Mouse (Mus musculus): ENCODE data around the gene Olfr535. TPM values are rescaled to one million over a fixed set of nuclear protein-coding genes. Genes with fewer than 3 reads are reported as not detected.
"Not testable (repeated sequence)": the region's sequence is repeated elsewhere in the genome, so short reads cannot be mapped to it uniquely, and the experiment has no call there.

The Olfr535 gene
- polyA plus RNA-seq (2017; shearing (Covaris generic)): not detected

DNA sequence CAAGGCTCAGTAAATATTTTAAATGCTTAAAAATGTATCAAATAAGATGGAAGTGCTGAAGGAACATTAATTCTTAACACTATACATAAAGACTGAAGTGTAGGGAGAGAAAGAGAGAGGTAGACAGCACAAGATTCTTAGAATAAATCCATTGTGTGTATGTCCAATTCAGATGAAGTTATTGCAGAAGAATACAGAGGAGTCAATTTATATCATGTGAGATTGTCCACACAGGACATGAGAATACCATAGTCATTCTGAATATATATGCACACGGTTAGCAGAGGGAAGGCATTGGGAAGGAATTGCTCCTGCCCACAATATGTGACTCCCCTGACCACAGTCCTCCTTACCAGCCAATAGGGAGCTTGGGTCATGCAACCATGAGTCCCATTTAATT, at the start of gene Olfr535:
TSS of gene Olfr535 (plus strand) at position 301 of the 400 bp plus-strand sequence.
- no peak for ATAC-seq

DNA sequence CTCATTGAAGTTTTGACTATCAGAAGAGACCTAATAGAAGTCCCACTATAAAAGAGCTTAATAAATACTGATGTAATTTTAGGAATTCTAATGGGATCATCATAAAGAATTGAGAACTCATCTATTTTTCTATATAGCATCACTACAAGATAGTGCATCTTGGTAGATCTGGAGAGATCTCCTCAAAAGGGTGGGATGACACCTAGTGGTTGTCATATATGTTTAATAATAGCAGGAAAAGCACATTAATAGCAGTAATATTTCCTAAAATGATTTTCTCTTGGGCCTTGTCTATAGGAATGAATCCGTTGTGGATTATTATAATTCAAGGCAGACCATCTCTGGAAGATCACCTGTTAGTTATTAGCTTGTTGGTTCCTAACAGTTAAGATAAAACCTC, 40.9 kb upstream of the Olfr535 start:
- ATAC-seq: no peak

DNA sequence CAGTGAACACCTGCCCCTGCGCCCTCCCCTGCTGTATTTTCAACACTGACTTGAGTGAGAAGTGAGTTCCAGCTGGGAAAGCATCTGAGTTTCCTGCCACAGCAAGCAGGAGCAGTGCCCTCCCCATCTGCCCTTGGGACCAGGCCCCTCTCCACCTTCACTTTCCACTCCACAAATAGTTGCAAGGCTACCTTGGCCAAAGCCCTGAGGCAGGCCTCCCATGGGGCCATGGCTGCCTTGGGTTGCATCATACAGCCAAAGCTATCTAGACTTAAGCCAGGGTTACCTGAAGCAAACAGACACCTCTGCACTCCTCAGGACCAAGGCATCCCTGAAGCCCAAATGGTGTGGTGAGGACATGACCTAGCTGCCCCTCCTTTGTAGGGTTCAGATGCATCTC, 20.9 kb upstream of the Olfr535 start, which contains the start of gene Olfr533:
TSS of gene Olfr533 (plus strand) at position 301 of the 400 bp plus-strand sequence.
- not testable (repeated sequence) for ATAC-seq

DNA sequence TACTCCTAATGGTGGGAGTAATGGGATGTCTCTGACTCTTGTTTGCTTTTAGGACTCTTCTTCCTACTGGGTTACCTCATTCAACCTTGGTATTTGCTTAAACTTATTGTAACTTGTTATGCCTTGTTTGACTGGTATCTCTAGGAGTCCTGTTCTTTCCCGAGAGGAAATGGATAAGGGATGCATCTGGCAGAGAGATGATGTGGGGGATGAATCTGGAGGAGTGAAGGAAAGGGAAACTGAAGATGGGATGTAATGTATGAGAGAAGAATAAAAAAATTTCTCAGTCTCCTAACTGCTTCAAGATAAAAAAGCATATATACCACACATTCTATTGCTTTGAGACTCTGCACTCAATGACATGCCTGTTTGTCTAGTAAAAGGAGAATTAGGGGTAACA, 6.1 kb upstream of the Olfr535 start:
- no peak for ATAC-seq

DNA sequence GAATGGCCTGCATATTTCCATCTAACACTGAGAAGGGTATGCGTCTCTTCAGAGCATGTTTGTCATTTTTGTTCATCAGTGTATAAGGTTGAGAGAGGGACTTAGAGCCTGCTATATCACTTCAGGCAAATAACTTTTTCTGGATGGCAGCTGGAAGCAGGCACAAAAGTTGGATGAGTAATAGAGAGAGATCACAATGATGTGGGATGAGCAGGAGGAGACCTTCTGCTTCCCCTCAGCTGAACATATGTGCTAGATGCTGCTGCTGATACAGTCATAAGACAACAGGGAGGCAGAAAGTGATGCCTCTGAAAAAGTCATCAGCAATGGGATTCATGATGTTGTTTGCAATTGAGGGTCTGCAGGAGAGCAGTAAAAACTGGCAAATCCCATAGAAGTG, 5.3 kb upstream of the Olfr535 start:
- no peak for ATAC-seq

DNA sequence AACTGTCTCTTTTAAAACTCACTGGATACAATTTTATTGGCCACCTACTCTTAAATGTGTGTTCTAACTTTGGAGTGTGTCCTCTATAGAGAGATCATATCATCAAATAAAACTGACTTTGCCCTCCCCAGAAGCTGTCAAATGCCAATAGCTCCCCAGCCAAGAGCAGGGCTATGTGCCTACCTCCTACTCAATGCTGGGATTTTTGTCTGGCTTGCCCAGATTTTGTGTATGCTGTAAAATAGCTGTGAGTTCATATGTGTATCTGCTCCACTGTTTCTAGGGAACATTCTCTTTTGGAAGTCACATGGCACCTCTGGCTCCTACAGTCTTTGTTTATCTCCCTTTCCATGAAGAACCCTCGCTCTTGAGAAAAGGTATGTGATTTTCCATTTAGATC, 5.0 kb downstream of the Olfr535 start:
- ATAC-seq: no peak

DNA sequence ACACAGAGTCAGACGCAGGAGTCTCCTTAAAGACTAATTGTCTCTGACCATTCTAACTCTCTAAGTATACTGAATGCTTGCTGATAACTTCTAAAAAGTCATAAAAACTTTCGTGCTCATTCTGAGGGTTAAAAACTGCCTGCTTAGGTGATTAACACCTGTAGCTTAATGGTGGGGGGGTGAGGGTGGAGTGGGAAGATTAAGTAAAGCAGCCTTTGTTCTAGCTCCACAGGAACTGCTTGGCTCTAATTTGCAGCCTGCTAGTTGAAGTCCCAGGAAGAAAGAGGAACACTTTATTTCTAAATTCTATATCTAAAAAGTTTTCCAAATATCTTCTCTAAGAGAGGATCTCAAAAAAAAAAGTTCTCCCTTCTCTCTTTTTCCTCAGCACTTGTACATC, 10.2 kb downstream of the Olfr535 start:
- ATAC-seq: no peak

DNA sequence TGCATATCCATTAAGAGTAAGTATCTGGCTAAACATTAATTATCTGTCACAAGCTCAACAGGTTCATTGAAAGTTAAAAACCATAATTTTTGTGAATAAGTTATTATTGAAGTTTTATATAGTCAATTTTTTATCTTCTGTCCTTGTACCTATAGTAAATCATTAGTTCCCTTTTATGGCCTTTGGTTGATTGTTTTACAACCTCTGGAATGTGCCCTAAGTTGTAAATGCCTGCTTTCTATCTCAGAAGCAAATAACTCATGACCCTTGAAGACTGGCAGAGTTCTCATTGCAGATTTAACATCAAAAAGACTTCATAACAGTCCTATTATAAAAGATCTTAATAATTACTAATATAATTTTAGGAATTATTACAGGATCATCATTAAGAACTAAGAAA, 10.7 kb downstream of the Olfr535 start:
- ATAC-seq: no peak

DNA sequence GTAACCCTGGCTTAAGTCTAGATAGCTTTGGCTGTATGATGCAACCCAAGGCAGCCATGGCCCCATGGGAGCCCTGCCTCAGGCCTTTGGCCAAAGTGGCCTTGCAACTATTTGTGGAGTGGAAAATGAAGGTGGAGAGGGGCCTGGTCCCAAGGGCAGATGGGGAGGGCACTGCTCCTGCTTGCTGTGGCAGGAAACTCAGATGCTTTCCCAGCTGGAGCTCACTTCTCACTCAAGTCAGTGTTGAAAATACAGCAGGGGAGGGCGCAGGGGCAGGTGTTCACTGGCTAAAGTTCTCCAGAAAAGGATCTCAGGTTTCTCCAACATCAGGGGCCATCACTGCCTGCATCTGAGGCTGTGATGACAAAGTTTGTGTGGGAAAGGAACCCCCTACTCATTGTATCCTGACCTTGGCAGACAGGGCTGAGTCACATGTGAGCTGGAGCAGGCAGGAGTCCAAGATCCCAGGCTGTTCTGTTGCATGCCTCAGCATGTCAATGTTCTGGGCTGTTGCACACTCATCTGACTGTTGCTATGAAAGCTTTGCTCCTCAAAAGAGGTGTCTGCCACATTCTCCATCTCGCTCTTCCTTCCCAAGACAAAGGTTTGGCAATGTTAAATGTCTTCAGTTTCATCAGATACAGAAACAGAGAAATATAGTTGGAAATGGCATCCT, 23.5 kb downstream of the Olfr535 start, which contains the start of gene Olfr536:
TSS of gene Olfr536 (minus strand) at position 51 of the 676 bp plus-strand sequence.
- not testable (repeated sequence) for ATAC-seq

DNA sequence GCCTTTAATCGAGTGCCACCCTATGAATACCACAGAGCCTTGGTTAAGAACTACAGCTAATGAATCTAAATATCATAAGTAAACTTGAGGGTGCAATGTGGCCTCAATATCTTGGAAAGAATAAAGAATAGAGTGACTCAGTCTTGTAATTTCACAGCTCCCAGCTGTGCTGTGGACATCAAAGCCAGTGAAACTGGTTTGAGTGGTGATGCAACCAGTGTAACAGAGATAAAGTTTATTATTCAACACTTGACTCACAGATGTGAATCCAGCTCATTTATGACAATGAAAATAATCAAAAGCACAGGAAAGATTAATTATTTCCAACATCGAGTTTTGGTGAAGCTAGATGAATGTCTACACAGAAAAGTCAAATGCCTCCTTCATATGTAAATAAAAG, 55.7 kb downstream of the Olfr535 start:
- no peak for ATAC-seq

Other genes with a start within 250 kb of the Olfr535 start
- 1 to 10 TPM in 1 of 2 experiments, under 1 TPM in 1; 0.82 to 2.5 TPM for gene 5830411N06Rik, start 236.9 kb upstream of the Olfr535 start, polyA plus RNA-seq (2017; shearing (Covaris generic))
- under 1 TPM; 0.09 to 0.28 TPM for gene Olfr525, start 163.4 kb upstream of the Olfr535 start, polyA plus RNA-seq (2017; shearing (Covaris generic))
- gene Olfr527, start 150.2 kb upstream of the Olfr535 start, polyA plus RNA-seq (2017; shearing (Covaris generic)): under 1 TPM in 1 of 2 experiments, not detected in 1; 0.45 TPM
- 1 to 10 TPM in 1 of 2 experiments, not detected in 1; 1.3 TPM for gene Olfr60, start 122.5 kb upstream of the Olfr535 start, polyA plus RNA-seq (2017; shearing (Covaris generic))
- not detected for gene Olfr530, start 107.9 kb upstream of the Olfr535 start, polyA plus RNA-seq (2017; shearing (Covaris generic))
- not detected for gene Olfr531, start 81.3 kb upstream of the Olfr535 start, polyA plus RNA-seq (2017; shearing (Covaris generic))
- under 1 TPM in 1 of 2 experiments, not detected in 1; 0.29 TPM for gene Olfr532, start 62.6 kb upstream of the Olfr535 start, polyA plus RNA-seq (2017; shearing (Covaris generic))
- not detected for gene Olfr533, start 20.8 kb upstream of the Olfr535 start, polyA plus RNA-seq (2017; shearing (Covaris generic))
- not detected for gene Olfr536, start 23.2 kb downstream of the Olfr535 start, polyA plus RNA-seq (2017; shearing (Covaris generic))
- gene Olfr538, start 83.7 kb downstream of the Olfr535 start, polyA plus RNA-seq (2017; shearing (Covaris generic)): not detected
- gene Olfr46, start 117.1 kb downstream of the Olfr535 start, polyA plus RNA-seq (2017; shearing (Covaris generic)): under 1 TPM in 1 of 2 experiments, not detected in 1; 0.08 TPM
- gene Olfr61, start 144.8 kb downstream of the Olfr535 start, polyA plus RNA-seq (2017; shearing (Covaris generic)): not detected
- not detected for gene Olfr53, start 162.2 kb downstream of the Olfr535 start, polyA plus RNA-seq (2017; shearing (Covaris generic))
- under 1 TPM; 0.05 to 0.24 TPM for gene Olfr539, start 175.7 kb downstream of the Olfr535 start, polyA plus RNA-seq (2017; shearing (Covaris generic))
- not detected for gene Olfr45, start 197.7 kb downstream of the Olfr535 start, polyA plus RNA-seq (2017; shearing (Covaris generic))
- gene Olfr541, start 213.1 kb downstream of the Olfr535 start, polyA plus RNA-seq (2017; shearing (Covaris generic)): not detected

All from activated CD4-positive, CD25-positive, alpha-beta regulatory T cell, adult 4 months (primary cell).